Mouse (Mus musculus) kidney, postnatal 4 days (tissue): Measurements from ENCODE around the gene BC035947.
"Not testable (repeated sequence)": the region's sequence is repeated elsewhere in the genome, so short reads cannot be mapped to it uniquely, and the experiment has no call there.

ENCODE experiments used
- DNase-seq, 2 experiments: peaks; one replicate each; pipeline ENCODE4 v3.0.0; 2021; ENCODE audit warnings: mixed read lengths in 2 of 2

BC035947 gene

GRCm38 (mm10) chr1:78511621-78512160, at the start of gene BC035947:
TSS of gene BC035947 (minus strand) at chr1:78512158.
- peak; percentile 60 to 68 for DNase-seq

- no peak for DNase-seq
Observed at GRCm38 (mm10) chr1:78554012-78554666, 42.2 kb upstream of the BC035947 start.

- DNase-seq, result no peak
Observed at GRCm38 (mm10) chr1:78548961-78549360, 37.0 kb upstream of the BC035947 start.

- DNase-seq, result no peak
Observed at GRCm38 (mm10) chr1:78546258-78546657, 34.3 kb upstream of the BC035947 start.

- DNase-seq, result not testable (repeated sequence)
Observed at GRCm38 (mm10) chr1:78543631-78544030, 31.7 kb upstream of the BC035947 start.

GRCm38 (mm10) chr1:78539166-78539565, 27.2 kb upstream of the BC035947 start:
- no peak for DNase-seq

- DNase-seq, result no peak
Observed at GRCm38 (mm10) chr1:78538396-78538795, 26.4 kb upstream of the BC035947 start.

- DNase-seq, result peak; percentile 17 to 35
Observed at GRCm38 (mm10) chr1:78537494-78538010, 25.6 kb upstream of the BC035947 start.

- DNase-seq, result peak; percentile 88
Observed at GRCm38 (mm10) chr1:78536310-78537164, 24.6 kb upstream of the BC035947 start.

- DNase-seq, result no peak
Observed at GRCm38 (mm10) chr1:78534428-78535150, 22.6 kb upstream of the BC035947 start.

- DNase-seq, result no peak
Observed at GRCm38 (mm10) chr1:78532184-78532800, 20.3 kb upstream of the BC035947 start.

GRCm38 (mm10) chr1:78530500-78531215, 18.7 kb upstream of the BC035947 start:
- no peak for DNase-seq

GRCm38 (mm10) chr1:78529011-78529410, 17.1 kb upstream of the BC035947 start:
- no peak for DNase-seq

GRCm38 (mm10) chr1:78528356-78528755, 16.4 kb upstream of the BC035947 start:
- no peak for DNase-seq

- DNase-seq, result peak; percentile 80 to 82
Observed at GRCm38 (mm10) chr1:78525189-78525886, 13.4 kb upstream of the BC035947 start.

- DNase-seq, result no peak
Observed at GRCm38 (mm10) chr1:78518907-78519306, 6.9 kb upstream of the BC035947 start.

- DNase-seq, result no peak
Observed at GRCm38 (mm10) chr1:78512756-78513155, 798 bp upstream of the BC035947 start.

GRCm38 (mm10) chr1:78510862-78511261, 1.1 kb downstream of the BC035947 start, which contains the start of gene Mogat1:
TSS of gene Mogat1 (plus strand) at chr1:78510991.
- DNase-seq, result no peak

GRCm38 (mm10) chr1:78507137-78507536, 4.8 kb downstream of the BC035947 start:
- no peak for DNase-seq

GRCm38 (mm10) chr1:78502527-78502926, 9.4 kb downstream of the BC035947 start:
- DNase-seq, result peak; percentile 32 to 63

- peak in 1 of 2 experiments; percentile 17 for DNase-seq
Observed at GRCm38 (mm10) chr1:78501856-78502255, 10.1 kb downstream of the BC035947 start.
